Mouse (Mus musculus) layer of hippocampus, postnatal 14 days (tissue): Measurements from ENCODE around the gene C2cd2. TPM values are rescaled to one million over a fixed set of nuclear protein-coding genes. Genes with fewer than 3 reads are reported as not detected.

ENCODE experiments used
- DNase-seq, 2 experiments: peaks; one replicate each; pipeline ENCODE4 v3.0.0; 2021 to 2022; ENCODE audit warnings: low spot score in 2 of 2, mixed read lengths in 1 of 2
- total RNA-seq, 2 experiments: library from RNA; stranded (reverse); gene quantifications; 2 replicates each; pipeline ENCODE4 v1.2.3; 2021

C2cd2 gene
- total RNA-seq, 2 experiments from 2014 or later = 19.8 to 23.9 TPM

DNA sequence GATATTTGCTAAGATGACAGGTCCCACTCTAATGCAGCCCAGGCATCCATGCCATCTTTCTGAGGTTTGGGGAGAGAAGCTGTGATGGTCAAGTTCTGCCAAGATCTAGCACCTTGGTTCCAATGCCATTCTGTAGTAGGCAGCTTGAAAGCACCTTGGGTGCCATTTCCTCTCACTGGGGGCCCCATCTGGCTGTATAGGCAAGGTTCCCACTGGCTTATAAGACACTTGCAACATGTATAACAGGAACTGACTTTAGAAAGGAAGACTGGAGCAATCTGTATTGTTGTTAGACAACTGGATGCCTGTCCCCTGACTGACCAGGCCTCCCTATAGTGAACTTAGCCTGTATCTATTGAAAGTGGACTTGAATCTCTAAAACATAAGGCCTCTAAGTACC, 74.6 kb downstream of the C2cd2 start:
- no peak for DNase-seq

DNA sequence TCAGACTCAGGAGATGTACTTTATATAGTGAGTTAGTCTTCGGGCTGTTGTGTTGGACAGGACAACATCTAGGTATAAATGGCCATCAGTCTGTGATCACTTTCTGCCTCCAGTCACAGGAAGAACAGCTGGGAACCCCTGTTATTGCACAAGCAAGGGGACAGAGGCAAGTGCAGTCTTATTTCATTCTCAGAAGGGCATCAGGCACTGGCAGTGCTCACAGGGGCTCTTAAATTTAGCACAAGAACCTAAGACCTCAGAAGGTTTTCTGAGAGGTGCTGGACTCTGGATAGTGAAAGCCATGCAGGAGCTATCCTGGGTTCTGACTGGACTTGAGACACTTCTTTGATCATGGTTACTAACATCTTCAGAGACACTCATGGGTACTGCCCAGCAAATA, 78.7 kb downstream of the C2cd2 start:
- no peak for DNase-seq

DNA sequence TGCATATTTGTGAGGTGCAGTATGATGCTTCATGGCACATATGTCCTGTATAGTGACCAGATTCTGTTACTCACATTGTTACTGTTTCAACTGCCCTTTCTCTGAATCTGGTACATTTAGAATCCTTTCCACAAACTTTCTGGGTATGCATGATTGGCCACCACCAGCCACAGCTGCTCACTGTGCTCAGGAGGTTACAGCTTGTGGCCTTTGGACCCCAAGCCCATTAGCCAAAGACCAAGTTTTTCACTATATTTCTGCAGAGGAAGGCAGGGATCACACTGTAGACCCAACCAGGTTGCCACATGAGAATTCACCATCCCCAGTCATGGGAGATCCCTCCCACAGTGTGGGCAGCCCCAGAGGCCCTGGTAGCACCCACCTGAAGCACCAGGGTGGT, 79.5 kb downstream of the C2cd2 start:
- DNase-seq = no peak

DNA sequence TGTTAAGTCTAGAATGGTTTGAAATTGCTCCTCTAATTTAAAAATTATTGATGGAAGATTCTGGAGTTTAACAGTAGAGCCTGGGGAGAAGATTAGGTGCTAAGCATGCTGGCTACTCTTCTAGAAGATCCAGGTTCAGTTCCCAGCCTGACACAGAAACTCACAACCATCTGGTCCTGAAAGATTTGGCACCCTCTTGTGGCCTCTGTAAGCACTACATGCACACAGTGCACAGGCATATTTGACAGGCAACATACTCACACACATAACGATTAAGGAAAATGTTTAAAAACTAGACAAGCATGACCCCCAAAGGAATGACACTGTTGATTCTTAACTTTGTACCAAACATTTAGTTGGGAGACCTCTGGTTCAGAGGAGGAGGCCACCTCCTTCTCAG, 83.3 kb downstream of the C2cd2 start:
- DNase-seq = peak; percentile 26 to 44

DNA sequence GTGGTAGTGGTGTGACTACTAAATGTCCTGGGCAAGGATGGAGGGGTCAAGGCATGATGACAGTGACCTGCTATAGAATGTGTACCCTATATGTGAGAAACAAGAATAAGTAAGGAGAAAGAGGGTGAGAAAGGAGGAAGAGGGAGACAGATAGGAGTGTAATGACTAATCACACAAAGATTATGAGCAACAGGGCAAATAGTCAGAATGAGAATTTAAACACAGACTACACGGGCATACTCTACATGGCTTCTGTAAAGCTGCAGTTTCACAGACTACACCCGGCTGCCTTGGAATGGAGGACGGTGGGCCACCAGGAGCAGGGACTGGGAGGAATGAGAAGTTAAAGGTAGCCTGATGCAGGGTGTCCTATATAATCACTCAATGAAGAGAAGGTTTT, 84.9 kb downstream of the C2cd2 start:
- no peak for DNase-seq

DNA sequence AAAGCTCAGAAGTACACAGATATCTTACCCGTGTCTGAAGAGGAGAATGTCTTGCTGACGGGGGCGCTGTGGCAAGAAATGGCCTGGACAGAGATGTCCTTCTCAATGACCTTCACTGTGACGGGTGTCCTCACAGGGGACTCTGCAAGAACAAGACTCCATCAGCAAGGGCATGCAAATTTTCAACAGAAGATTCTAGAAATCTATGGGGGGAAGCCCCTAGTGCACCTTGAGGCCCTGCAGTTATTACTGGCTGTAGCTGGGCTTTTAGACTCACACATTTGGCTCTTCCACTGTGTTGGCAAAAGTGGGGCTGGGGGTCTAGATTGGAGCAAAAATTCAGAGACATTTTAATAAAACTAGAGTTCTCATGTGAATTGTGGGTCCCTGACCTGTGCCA, 87.3 kb downstream of the C2cd2 start:
- no peak for DNase-seq

DNA sequence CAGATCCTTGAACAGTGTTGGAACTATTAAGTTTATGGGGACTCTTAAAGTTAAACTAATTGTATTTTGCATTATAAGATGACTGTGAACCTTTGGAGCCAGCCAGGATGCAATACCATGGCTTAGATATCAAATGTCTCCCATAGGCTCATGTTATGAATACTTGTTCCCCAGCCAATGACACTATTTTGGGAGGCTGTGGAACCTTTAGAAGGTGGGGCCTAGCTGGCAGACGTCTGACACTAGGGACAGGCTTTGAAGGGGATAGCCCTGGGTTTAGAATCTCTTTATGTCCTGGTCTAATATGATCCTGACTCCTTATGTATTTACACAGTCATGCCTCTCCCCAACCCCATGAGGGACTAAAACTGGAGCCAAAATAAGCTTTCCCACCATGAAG, 88.0 kb downstream of the C2cd2 start:
- DNase-seq = no peak

DNA sequence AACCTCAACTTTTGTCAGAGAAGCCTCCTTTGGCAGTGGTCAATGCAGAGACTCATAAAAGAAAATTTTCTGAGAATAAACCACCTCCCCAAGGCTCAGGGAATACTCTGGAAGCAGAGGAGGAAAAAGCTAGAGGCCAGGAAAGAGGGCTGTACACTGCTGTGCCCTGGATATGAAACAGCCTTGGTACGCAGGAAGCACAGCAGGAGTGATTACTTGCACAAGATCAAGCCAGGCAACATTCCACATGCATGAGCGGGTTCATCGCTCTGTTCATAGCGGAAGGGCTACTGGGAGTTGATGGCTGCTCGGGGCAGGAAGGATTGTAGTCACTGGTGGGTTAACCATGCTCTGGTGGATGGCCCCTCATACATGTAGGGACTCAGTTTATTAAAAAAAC, 89.7 kb downstream of the C2cd2 start:
- DNase-seq = no peak

DNA sequence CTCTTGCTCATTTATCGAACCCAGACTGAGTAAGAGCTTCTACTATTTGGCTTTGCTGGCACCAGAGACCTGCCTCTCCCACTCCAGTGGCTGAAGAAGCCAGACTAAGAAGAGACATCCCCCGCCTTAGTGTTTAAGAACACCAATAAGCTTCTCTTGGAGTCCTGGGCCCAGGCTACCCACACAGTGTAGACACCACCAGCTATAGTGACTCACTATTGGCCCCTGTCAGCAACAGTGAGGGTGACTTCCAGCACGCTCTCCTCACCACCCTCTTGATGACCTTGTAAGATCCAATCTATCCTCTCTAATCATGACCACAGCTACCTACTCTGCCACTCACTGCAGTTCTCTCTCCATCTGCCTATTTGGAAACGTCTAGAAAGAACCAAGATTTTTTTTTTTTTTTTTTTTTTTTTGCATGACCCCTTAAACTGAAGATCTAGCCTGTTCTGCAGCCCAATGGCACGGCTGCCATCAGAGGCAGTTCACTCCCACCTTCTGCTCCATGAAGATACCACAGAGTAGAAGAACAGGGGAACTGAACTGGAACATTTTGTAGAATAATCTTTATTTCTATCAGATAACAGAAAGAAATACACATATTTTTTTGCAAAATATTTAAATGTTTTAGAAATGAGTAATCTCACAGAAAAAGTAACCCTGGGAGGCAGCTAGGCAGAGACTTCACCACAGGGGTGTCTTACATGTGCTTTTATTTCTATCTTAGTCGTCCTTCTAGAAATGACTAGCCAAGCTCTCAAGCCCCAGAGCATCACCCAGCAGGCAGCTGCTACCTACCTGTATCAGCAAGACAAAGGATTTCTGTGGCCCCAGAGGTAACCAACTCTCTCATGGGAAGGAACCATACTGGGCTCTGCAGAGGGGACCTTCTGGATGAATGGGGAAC, 93.0 kb downstream of the C2cd2 start:
- DNase-seq = no peak

DNA sequence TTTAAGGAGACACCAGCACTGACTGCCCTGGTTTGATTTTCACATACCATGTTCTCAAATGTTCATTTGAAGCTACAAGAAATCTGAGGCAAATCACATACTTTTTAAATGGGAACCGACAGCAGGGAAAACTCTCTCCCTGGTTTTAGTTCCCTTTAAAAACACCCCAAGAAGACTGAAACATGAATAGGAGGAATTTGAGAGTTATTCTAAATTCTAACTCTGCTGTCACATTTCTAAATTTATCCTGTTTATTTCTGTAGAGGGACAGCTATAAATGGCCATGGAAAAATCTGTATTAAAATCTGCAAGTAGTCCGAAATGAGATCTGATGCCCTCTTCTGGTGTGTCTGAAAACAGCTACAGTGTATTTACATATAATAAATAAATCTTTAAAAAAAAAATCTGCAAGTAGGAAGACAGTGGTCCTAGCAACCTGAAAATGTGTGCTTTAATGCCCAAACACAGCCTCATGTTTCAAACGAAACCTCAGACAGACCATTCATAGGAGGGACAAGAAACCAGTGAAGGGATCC, 98.4 kb downstream of the C2cd2 start:
- no peak for DNase-seq

DNA sequence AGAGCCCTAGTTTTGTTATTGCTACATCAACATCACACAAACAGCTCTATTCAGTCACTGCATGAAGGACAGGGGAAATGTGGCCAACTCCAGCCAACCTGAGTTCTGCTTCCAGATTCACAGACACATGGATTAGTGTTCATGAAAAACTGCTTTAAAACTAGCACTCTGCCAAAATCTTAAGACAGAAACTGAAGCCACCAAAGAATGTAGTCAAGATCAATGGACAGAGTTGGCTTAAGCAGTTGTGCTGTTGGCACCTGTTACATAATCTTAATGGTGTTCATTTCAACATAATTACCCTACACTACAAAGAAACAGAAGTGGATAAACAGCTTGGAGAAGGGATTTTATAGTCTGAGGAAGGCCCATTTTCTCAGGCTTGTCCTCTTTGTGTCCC, 106.3 kb downstream of the C2cd2 start:
- no peak for DNase-seq

DNA sequence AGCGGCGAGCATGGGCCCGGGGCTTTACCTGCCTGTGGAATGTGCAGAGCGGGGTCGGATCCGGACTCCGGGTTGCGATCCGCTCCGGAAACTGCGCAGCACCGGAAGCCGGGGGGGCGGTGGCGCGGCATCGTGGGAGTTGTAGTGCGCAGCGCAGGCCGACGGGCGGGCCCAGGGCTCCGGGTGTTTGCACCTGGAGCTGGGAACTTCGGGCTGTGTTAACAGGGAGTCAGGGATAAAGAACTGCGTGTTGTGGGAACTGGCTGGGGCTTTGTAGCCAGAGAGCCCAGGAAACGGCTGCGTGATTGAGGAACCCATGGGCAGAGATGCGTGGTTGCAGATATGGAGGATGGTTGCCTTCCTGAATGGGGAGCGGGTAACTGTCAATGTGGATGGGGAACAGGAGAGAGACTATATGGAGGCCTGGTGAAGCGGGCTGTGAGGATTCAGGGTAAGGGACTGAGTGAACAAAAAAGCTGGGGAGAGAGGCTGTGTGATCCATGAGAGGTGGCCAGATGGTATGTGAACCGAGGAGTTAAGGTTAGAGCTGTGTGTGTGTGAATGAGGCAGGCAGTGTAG, 110.6 kb downstream of the C2cd2 start, which contains the start of gene Prdm15:
TSS of gene Prdm15 (minus strand) at position 110 of the 579 bp plus-strand sequence.
- DNase-seq = peak; percentile 91 to 95

DNA sequence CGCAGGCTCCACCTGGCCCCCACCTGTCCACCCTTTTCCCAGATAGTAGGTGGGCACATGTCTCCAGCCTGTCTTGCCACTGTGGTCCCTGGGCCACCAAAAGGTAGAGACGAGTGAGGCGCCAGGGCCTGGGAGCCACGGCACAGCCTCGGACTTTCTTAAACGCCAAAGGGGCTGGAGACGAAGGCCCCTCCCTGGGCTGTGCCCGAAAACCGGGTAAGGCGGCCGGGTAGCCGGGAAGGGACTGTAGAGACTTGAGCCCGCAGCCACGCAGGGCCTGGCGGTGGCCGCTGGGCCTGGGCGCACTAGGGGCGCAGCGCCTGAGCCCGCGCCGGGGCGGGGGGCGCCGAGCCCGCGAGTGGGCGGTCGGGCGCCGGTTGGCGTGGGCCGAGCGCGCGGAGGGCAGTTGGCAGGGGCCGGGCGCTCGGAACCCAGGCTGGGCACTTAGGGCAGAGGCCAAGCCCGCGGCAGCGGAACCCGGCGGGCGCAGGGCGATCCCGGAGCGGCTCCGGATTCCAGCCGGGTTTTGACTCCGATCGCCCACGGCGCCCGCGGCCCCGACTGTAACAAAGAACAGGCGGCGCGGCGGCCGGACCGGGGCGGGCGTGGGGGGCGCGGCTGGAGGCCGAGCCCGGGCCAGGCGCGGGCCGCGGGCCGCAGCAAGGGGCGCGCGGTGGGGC, 111.2 kb downstream of the C2cd2 start:
- peak; percentile 87 to 94 for DNase-seq

DNA sequence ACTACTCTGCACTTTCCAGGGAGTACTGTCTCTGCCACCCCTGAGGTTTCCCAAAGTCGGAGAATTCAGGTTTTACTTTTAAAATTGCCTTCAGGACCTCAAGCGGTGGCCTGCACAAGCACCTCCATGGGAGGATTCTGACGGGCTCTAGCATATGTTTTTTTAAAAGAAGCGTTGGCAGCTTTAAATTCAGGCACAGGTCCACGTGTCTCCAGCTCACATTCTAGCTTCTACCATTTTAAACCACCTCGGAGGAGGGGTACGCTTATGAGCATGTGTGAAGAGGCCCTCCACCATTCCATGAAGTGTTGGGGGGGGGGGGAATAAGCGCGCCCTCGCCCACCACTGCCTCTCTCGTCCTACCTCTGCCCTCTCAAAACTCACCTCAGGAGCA, 111.7 kb downstream of the C2cd2 start:
- DNase-seq = peak in 1 of 2 experiments; percentile 71

DNA sequence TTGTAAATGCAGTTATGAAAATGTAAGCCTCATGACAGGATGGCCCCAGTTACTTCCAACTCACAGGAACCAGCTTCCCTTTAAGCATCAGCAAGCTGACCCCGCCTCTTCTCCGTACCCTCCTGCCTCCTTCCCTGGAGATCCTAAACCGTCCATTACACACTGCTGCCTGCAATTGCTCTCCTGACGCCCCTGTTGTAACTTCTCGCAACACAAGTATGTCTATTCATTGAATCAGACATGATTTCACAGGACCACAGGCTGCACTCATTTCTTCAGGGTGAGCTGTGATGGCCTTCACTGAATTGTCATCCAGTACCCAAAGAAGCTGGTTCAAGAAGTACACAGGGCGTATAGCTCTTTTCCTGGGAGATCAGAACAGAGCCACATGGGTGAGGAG, 113.6 kb downstream of the C2cd2 start:
- no peak for DNase-seq

DNA sequence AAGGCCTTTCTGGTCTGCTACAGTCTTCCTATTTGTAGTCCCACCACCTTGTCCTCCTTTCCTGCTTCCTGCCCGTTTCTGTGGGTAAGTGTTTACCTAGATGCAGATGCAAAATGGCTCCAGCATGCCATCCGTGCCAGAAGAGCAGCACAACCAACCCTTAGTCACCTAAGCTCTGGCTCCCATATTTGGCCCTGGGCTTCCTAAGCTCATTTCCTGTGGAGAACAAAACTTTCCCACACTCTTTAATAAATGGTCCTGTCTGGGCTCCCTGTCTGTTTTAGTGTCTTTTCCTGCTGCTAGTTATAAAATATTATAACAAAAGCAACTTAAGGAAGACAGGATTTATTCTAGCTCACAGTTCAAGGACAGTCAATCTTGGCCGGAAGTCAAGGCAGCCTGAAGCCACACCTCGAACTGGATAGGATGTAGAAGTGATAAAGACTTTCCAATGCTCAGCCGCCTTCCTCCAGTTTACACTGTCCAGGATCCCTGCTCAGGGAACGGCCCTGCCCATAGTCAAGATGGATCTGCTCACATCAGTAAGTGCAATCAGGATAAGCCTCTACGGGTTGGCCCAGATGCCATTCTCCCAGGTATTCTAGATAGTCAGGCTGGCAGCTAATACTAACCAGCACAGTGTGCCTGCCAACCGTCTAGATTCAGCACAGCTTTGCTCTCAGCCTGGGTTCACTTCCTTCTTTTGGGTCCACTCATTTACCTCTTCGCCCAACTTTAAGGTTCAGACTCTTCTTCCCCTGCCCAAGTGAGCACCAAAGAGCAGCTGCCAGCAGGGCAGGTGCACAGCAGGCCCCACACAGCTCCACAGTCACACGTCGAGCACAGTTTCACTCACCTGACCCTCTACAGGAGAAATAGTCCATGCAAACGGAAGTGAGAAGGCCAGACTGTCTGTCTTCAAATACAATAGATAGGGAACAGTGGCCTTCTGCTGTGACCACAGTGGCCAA, 117.1 kb downstream of the C2cd2 start:
- DNase-seq = no peak

DNA sequence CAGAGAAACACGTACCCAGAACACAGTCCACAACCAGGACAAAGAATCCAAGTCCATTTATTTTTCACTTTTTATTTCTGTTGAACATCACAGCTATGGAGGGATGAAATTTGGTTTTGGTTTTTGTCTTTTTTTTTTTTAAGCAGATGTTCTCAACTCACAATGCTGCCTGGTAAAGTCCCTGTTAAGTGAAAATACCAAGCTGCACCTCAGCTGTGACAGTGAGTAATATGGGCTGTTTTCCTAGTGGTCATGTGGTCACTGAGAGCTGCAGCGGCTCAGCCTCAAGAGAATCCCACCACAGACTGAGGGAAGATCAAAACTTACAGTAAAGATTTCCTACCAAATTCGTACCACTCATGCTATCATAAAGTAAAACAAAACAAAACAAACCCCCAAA, 130.2 kb downstream of the C2cd2 start:
- no peak for DNase-seq

DNA sequence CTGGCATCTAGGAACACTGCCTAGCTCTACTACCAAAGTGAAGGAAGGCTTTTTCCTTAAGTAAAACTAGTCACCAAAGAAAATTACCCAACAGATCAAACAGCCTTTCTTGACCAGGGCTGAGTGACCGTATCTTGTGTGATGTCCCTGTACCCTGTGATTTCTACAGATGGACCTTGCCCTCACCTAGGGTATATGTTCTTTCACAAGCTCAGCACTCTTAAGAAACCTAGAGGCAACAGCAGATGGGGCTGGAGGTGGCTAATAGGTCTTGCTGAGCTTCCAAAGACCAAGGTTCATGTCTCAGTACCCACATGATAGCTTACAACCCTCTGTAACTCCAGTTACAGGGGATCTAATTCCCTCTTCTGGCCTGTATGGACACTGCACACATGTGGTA, 134.2 kb downstream of the C2cd2 start:
- no peak for DNase-seq

DNA sequence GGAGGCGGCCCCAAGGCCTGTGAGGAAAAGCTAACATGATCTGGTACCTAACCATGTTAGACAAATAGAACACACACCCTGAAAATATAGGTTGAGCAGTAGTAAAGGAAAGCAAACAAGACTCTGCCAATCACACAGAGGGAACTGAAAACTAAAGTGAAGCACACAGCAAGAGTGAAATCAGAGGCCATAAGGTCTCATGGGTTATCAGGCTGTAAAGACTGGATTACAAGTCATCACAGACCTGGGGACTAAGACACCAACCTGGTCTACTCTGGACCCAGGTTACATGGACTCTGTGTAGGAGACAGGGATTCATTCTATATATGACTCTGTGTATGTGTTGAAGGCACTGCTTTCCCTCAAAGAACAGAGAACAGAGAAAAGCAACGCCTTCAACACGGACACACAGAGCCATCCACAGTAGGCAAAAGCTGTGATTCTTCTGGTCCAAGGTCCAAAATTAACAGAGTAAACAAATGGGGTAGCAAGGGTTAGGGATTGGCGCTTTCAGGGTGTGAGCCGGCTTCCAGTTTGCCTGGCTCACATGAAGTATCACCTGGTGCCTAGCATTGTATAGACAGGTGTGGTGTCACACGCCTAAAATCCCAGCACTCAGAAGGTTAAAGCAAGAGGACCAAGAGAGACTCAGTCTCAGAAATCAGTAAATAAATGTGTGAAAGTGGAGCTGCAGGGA, 138.9 kb downstream of the C2cd2 start:
- DNase-seq = no peak

DNA sequence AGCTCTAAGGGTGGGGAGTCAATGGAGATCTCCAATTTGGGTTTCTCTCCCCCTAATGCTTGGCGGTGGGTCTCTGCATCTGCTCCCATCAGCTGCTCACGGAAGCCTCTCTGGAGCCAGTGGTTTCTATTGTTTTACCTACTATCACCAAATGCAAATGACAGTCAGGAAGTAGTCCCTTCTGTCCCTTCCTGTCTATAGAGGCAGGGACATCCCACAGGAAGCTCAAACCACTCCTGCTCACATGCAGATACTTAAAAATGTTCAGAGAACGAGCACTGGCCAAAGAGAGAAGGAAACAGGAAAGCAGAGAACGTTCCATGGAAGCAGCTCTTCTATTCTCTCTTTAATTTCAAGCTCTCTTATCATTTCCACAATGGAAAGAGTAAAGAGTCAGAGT, 142.9 kb downstream of the C2cd2 start:
- DNase-seq = no peak
